Mouse (Mus musculus): ENCODE results near the gene Stbd1.

Gene Stbd1

DNA sequence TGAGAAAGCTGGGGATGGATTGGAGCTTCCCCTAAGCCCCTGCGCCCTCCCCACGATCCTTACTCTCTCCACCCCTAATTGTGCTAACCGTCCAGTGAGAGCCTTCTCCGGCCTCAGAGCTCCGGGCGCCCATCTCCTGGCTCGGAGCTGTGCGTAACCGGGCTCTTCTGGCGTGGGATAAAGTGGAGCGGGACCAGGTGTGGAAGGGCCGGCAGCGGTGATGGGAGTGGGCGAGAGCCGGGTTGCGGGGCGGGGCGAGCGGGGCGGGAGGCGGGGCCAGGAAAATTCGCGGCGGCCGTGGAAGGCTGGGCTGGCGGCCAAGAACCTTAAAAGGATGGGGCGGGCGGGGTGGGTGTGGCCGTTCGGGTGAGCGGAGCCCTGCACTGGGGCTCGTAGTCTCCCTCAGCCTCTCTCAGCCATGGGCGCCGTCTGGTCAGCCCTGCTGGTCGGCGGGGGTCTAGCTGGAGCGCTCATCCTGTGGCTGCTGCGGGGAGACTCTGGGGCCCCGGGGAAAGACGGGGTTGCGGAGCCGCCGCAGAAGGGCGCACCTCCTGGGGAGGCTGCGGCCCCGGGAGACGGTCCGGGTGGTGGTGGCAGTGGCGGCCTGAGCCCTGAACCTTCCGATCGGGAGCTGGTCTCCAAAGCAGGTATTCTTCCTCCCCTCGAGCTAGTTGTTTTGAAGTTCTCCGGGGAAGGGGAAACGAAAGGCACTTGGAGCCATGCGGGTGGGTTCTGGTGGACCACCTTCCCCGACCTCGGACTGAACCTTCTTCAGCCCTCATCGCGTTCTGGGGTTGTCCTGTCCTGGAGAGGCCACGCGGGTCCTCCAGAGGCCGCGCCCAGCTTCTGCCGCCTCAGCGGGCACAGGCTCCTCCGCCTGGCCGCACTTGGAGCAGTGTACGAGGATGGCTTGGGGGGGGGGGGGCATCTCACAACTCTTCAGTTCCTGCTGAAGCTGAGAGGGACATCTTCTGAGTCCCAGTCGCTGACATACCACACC, at the start of gene Stbd1:
TSS of gene Stbd1 (plus strand) at position 351 of the 1,000 bp plus-strand sequence.
- peak; percentile 11 for DNase-seq (ENCODE audit: low spot score)

DNA sequence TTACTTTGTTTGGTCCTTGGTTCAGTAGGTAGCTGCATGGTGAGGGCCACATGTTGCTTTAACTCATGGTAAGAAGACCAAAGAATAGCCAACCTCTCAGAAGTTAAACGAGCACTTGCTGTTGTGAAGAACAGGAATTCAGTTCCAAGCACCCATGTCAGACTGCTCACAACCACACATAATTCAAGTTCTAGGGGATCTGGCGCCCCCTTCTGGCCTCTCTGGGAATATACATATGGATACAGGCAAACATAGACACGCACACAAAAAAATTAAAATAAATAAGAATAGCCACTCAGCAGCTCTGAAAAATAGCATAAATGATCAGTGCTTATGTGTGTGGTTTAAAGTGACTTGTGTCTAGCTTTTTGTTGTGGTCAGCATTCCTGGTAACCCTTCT, 48.9 kb upstream of the Stbd1 start:
- no peak for DNase-seq (ENCODE audit: low spot score)

DNA sequence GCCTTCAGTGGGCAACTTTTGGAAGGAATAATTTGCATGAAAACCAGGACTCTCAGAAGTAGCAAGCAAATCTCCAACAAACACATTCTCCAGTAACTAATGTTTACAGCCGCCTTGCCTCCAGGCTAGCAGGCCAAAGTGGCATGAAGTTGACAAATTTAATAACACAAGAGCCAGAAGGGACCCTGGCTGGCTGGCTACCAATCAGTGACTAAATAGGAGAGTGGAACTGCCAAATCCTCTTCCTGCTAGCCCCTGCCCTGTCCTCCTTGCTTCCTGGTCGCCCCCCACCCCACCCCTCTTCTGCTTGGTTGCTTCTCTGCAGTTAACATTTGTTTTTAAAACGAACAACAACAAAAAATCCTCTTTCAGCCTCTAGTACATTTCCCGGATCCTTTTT, 48.4 kb upstream of the Stbd1 start:
- DNase-seq (ENCODE audit: low spot score), result no peak

DNA sequence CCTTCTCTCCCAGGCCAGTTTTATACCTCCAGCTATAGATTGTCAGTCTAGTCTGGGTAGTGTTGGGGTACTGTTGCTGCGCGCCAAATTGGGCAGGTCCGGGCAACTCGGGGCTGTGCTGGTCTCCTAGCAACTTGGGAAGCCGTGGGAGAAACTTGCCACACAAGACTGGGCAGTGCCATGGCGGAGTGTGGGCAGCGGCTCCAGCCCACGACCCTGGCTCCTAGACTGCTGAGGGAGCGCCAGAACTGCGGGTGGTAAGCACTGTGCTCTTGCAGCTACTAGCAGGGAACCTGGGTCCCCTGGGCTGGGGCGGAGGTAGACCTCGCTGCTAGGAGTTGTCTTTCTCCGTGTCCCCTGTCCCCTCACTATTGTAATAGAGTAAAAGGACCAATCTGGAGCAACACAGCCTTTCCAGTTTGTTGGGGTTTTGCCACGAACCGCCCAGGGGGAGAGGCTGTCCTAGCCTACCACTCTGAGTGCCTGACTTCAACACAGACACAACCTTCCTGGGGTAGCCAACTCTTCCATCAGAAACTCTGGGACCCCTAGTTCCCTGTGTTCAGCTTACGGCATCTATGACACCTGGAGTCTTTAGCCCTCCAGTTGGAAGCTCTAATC, 47.8 kb upstream of the Stbd1 start, which contains the start of gene Fam47e:
TSS of gene Fam47e (plus strand) at position 179 of the 621 bp plus-strand sequence.
- peak; percentile 12 for DNase-seq (ENCODE audit: low spot score)

DNA sequence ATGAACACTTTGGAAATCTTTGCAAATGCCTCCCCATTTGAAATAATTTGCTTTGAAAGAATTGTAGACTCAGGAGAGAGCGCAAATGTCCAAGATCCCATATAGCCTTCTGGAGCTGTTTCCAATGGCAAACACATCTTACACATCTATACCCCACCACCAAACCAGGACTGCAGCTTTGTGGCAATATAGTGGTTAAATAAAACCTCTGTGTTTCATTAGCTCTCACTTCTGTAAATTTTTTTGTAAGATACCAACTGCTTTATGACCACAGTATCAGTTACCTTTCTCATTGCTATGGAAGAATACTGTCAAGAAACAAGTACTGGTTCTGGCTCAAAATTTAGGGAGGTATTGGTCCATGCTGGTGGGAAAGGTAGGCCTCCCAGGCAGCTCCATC, 46.9 kb upstream of the Stbd1 start:
- no peak for DNase-seq (ENCODE audit: low spot score)

DNA sequence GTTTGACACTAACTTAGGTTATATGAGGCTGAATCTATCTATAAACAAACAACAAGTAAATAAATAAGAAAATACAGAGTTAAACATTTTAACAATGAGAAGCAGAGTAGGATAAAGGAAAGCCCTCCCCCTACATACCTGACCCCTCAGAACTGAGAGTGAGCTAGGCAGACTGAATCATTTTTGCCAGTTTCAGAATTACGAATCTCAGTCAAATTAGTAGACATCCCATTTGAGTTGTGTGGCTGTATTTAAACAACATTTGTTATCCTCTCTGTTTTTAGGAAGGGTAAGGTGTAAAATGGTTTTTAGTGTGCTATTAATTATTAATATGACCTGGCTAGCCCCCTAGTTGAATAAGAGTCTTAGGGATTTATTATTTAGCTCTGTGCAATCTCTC, 45.3 kb upstream of the Stbd1 start:
- no peak for DNase-seq (ENCODE audit: low spot score)

DNA sequence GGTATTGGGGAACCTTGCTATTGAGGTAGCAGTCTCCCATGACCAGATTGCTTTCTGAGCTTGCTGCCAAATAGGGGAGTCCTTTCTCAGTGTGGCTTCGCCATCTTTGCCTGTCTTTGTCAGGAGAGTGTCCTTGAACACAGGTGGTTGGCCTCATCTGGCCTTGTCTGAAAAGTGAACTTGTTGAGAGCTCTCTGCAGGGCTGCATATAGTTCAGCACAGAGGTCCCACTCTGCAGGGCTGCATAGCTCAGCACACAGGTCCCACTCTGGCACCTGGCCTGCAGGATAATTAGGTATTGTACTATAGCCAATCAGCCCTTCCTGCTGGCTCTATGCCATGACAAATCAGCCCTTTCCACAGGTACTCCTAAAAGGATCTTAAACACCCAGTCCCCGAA, 42.6 kb upstream of the Stbd1 start:
- DNase-seq (ENCODE audit: low spot score), result no peak

DNA sequence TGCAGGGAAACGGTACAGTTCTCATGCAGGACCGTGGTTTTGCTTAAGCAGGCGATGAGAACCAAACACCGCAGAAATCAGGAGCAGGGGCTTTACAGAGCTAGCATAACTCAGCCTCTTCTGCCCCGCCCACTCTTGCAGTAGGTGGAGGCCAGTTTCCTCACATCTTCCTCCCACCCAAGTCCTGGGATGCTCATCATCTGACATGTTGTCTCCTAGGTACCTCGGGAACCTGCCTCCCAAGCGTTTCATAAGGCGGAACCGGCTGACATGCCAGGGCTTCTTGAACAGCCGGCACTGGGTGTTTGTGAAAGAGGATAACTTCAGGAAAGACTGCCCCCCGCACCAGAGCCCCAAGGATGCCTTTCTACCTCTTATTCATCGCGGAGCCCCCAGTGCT, 40.8 kb upstream of the Stbd1 start:
- DNase-seq (ENCODE audit: low spot score), result no peak

DNA sequence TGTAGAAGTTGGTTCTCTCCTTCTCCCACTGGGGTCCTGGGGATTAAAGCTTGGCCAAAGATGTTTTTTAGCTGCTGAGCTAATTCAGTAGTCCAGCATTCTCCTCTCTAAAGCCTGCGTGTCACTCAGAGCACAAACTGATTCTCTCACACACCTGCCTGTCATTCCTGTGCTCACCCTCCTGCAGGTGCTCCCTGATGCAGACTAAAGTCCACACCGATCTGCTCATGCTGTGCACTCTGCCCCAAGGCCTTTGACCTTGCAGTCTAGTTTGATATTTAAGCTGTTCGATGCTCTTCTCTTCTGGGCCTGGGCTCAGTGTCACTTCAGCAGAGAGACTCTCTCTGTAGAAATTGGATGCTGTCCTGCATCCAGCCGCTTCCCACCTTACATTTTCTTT, 31.6 kb upstream of the Stbd1 start:
- no peak for DNase-seq (ENCODE audit: low spot score)

DNA sequence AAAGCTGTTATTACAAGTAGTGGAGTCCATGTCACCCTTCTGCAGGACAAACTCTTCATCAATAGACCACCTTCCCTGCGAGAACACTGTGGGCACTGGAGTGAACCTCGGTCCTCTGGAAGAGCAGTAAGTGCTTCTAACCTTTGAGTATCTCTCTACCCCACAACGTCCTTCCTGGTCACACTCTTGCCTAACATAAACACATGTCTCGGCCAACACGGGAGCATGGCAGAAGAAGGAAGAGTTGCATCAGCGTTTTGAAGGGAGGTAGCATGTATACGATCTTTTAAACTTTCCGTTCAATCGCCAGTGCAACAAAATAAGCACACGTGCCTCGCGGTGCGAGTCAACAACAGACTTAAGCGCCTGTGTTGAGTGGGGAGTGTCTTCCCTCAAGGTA, 23.3 kb upstream of the Stbd1 start:
- no peak for DNase-seq (ENCODE audit: low spot score)

DNA sequence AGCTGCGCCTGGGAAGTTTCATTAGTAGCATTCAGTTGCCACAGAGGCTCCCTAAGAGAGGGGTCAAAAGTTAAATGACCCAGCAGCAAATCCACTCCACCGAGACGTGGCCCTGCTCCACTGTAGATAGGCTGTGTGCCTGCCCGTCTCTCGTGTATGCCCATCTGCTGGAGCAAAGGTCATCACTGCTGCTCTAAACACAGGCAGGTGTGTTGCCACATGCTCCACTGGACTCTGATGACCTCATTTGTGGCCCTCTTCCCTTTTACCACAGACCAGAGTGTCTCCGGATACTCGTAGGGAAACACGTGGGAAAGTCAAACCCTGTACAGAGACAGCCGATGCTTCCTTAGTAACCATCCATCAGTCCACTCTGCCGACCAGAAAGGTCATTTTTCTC, 16.9 kb upstream of the Stbd1 start:
- DNase-seq (ENCODE audit: low spot score), result no peak

DNA sequence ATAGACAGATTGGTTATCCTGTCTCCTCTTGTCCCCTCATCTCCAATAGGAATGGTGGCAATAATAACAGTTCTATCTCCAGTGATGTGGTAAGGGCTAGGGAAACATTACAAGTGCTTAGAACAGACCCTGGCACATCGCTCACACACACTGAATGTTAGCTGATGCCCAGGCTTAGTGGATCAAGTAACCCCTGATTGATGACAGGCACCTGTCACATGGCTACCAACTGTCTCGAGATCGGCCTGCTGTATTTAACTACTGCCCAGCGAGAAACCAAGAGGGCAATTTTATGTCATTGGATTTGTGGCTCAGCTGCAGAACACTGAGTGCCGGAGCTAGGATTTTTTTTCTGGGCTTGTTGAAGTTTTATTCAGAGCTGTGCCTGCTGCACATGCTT, 7.8 kb upstream of the Stbd1 start:
- DNase-seq (ENCODE audit: low spot score), result no peak

DNA sequence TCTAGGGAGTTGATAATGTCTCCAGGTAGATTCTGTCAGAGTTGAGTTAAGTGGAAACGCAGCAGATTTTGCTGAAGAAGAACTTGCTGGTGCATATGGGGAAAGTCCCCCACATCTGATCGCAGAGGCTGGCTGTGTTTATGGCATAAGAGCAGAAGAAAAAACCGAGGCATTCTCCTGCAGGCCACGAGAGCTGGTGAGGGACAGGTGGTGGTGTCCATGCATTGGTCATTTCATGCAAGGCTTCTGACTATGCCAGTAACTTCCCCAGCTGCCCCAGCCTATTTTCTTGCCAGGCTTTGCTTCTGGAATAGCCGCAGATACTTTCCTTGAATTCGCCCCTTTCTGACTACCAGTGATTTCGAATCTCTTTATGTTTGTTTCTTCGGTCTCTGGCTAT, 6.0 kb upstream of the Stbd1 start:
- no peak for DNase-seq (ENCODE audit: low spot score)

DNA sequence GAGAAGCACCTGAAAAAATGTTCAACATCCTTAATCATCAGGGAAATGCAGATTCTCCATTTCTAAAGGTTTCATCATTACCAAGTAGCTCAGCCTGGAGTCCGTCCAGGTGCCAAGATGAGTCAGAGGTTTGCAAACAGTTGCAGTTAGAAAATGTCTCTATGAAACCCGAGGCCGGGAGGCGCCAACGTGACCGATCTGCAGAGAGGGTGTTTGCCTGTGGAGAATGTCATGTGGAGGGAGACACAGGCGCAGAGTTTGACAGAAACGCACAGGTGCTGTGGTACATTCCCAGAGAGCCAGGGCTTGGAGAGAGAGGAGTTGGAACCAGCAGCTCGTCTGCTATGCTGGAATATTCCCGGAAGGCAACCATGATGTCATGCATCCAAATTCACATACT, 3.8 kb upstream of the Stbd1 start:
- peak; percentile 36 for DNase-seq (ENCODE audit: low spot score)

DNA sequence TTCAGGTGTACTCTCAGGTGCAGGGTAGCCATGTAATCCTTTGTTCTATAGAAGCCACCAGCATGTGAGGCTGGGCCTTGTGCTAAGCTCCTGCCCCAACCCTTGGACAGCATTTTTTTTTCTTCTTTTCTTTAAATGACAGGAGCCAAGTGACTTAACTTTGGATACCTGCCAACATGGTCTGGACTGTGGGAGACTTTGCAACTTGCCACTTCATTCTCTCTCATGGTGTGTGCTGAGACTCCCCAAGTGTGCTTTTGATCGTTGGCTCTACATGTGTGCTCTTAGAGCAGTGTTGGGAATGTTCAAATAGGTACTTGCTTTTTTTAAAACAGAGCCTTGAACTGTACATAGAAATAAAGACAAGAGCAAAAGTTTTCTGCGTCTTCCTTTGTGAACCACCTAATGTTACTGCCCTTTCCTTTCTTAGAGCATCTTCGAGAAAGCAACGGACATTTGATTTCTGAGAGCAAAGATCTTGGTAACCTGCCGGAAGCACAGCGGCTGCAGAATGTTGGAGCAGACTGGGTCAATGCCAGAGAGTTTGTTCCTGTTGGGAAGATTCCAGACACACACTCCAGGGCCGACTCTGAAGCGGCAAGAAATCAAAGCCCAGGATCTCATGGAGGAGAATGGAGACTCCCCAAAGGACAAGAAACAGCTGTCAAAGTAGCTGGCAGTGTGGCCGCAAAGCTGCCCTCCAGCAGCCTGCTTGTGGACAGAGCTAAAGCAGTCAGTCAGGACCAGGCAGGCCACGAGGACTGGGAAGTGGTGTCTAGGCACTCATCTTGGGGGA, 1.8 kb downstream of the Stbd1 start:
- no peak for DNase-seq (ENCODE audit: low spot score)

DNA sequence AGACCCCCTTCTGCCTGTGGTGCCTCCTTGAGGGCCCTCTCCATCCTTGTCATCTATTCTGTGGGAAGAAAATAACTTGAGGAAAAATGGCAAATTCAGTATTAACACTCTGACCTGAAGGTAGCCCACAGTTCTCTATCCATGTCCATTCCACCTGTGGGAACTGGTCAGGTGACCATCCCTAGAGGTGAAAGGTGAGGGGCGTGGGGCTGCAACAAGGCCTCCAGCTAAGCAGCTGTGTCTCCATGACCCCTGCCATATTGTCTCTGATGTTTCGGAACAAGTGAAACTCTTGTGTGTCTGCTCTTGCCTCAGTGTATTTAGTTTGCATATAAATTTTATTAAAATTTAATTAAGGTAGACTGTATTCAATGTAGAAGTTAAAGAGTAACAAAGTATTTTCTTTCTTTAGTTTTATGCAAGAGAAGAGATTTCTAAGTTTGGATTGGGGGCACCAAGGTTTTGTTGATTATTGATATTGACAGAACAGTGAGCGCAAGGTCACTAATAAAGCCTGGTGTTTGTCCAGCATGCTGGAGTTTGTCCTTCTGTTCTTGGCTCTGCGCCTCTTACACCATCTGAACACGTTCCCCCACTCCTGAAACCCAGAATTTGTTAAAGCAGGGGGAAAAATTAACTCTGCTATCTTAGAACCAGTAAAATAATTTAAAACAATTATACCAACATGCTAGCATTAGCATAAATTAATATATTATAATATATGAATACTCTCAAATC, 4.8 kb downstream of the Stbd1 start:
- DNase-seq (ENCODE audit: low spot score), result no peak

DNA sequence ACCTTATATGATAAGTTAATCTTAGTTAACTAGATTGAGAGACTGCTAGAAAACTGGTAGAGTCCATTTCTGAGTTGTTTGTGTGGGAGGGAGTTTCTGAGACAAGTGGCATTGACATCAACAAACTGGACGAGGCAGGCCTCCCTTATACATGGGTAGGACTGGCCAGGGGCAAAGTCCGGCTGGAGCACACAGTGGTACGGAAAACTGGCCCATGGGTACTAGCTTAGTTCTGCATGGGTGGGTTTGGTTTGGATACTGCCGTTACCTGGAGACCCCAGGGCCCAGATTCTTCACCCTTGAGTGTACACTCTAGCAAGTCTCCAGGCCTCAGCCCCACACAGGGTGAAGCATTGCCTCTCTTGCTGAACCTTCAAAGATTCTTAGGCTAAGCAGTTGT, 9.9 kb downstream of the Stbd1 start:
- DNase-seq (ENCODE audit: low spot score), result no peak

DNA sequence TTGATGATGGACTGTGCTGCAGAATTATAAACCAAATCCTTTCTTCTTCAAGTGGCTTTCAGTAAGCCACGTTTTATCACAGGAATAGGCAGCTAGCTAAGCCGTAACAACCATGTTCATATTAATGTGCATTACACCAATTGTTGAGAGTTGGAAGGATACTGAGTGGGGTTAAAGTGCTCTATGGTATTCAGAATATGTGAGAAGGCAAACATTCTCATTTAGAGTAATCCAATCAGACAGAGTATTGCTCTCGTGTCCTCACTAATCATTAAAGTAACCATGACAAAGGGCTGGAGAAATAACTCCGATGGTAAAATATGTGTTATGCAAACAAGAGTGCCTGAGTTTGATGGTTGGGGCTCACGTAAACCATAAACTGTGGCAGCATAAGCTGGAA, 19.0 kb downstream of the Stbd1 start:
- DNase-seq (ENCODE audit: low spot score), result no peak

DNA sequence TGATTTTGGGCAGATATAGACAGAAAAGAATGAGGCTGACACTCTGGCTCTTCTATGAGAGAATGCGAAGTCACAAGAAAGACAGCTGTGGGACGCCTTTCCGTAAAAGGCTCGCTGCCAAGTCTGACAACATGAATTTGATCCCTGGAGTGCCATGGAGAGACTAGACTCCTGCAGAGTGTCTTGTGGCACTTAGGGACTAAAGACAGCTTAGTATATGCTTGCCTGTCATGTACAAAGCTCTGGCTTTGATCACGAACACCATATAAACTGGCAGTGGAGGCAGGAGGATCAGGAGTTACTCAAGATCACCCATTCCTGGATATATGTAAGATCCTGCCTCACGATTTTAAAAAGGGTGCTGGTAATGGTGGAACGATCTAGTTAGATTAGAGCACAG, 25.1 kb downstream of the Stbd1 start:
- no peak for DNase-seq (ENCODE audit: low spot score)

DNA sequence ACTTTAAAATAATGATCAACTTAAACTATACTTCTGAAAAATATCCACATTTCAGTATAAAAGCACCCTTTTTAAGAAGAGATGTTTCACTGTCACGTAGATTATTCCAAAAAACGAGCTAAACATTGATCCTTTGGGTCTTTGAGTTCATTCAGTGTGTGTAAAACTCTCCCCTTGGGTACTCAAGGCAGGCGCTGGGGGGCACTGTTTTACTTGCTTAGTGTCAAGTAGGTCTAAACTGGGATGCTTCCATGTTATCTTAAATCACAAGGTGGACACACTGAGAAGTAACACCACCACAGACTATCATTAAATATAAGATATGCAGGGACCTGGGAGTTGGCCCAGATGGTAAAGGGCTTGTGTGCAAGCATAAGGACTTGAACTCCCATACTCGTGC, 30.7 kb downstream of the Stbd1 start:
- no peak for DNase-seq (ENCODE audit: low spot score)

DNA sequence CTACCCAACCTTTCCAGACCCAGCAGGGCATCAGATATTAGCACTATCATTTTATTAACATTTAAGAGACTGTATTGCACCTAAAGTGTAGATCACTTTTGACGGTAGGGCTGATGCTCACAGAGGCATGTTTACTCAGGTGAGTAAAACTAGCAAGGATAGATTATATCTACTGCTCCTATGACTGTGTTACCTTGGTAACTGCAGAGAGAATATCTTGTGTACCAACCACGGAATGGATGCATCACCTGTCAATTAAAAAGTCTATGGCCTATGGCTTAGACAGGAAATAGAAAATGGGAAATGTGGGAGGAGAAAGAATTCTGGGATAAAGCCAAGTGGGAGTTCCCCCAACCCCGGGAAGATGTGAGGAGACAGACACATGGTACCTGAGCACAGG, 32.1 kb downstream of the Stbd1 start:
- no peak for DNase-seq (ENCODE audit: low spot score)

DNA sequence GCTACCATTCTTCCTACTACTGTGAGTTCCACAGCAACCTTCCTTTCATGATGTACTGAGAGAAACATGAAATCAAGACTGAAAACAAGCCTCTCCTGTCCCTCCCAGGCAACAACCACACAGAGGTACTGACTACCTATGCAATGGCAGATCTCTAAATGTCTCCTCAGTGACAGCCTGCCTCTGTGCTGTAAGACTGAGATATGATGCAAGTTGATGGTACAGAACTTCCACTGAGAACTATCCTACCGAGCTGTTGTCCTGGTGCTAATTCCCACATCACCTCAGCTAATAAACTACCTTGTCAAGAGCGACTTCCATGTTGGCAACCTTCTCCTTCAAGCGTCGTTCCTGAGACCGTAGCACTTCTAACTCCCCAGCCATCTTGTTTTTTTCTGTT, 33.0 kb downstream of the Stbd1 start:
- DNase-seq (ENCODE audit: low spot score), result no peak

Data from layer of hippocampus, adult 11-12 months (tissue).